Mouse (Mus musculus) hematopoietic stem cell, adult 5-6 weeks (primary cell): ENCODE data around the gene Hspa4l. TPM values are rescaled to one million over a fixed set of nuclear protein-coding genes. Genes with fewer than 3 reads are reported as not detected.
A peak's percentile ranks its signal among the peaks of the same experiment; 100 is the strongest.
"Not testable (repeated sequence)": the region's sequence is repeated elsewhere in the genome, so short reads cannot be mapped to it uniquely, and the experiment has no call there.

Source experiments
- ATAC-seq, 2 experiments: fragments of 125-278 bp in 1 of 2; replicated peaks in 1 of 2; 2 replicates each; pipeline ENCODE4 v1.8.0; 2016 to 2017; ENCODE audit warnings: inconsistent platforms in 2 of 2, mild to moderate bottlenecking in 2 of 2, moderate number of reproducible peaks in 2 of 2, low read depth in 1 of 2, moderate TSS enrichment in 1 of 2; ENCODE audit not compliant: low FRiP score in 2 of 2, poor library complexity in 2 of 2, severe bottlenecking in 2 of 2, insufficient read depth in 1 of 2, low TSS enrichment in 1 of 2
- total RNA-seq: library from RNA; stranded (forward); fragments of 172-1452, 232-1000 nt; gene quantifications from 2 replicates; pipeline ENCODE4 v1.2.3, GENCODE M21; 2017

Gene Hspa4l
- total RNA-seq, 1 experiment from 2014 or later: 49.2 TPM

- peak in 1 of 2 experiments; percentile 27; a peak in 3 of 4 replicates for ATAC-seq
Measured at GRCm38 (mm10) chr3:40800373-40800823, 56.1 kb downstream of the Hspa4l start.

GRCm38 (mm10) chr3:40806871-40807270 lies 62.6 kb downstream of the Hspa4l start:
- no peak for ATAC-seq

DNA sequence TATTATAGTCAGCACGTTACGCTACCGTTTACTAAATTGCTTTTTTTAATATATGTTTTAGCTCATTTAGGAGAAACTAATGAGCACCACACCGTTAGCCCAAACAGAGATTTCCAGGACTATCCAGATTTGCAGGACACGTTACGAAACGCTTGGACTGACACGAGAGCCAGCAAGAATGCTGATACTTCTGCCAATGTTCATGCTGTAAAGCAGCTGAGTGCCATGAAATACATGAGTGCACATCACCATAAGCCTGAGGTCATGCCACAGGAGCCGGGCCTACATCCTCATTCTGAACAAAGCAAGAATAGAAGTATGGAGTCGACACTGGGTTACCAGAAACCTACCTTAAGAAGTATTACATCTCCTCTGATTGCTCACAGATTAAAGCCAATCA lies 64.4 kb downstream of the Hspa4l start:
- no peak for ATAC-seq

DNA sequence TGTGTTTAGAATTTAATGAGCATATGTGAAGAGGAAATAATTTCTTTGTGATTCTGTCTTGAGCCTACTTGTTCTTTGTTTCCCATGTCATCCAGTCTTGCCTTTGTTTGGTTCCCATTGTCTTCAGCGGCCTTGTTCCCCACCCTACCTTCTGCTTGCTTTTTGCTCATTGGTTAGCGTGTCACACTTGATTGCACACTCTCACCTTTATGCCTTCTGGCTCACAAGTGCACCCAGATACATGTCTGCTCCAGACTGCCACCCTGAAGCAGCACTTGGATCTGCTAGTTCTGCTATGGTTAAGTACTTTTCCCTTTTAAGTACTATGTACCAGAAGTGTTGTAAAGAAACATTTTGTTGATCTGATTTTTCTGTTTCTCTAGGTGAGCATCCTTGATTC lies 65.6 kb downstream of the Hspa4l start:
- no peak for ATAC-seq

DNA sequence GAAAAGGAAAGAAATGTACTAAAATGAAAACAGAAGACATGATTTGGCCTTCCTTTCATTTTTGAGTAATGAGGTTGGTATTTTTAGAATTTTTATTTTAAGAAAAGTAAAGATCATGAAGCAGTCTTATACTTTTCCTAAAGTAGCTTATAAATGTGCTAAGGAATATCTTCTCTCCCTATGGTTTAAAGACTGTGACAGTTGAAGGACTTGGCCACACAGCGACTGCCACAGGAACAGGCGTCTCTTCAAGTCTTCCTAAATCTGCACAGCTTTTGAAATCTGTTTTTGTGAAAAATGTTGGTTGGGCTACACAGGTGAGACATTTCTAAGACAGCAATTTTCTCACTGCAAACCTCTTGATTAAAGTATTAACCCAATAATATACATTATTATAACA lies 69.0 kb downstream of the Hspa4l start:
- ATAC-seq: no peak

DNA sequence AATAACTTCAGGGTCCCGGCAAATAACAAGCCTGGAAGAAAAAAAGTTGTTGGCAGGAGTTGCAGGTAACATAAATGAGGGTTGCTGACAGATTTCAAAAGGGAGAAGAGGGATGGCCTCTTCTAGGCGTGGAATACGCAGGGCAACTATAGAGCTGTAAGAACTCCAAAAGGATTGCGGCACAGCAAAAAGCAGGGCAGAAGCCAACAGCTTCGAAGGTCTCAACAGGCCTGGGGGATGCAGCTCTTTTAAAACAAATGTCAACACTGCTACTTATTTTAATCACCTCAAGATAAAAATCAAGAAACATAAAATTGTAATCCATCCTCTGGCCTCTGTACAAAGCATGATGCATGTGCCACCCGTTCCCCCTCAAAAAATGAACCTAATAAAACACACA lies 101.2 kb downstream of the Hspa4l start:
- not testable (repeated sequence) for ATAC-seq

Other genes with a start within 250 kb of the Hspa4l start
- 3.9 and 4.5 TPM in 2 replicates for gene Intu, start 213.2 kb upstream of the Hspa4l start, total RNA-seq
- gene Slc25a31, start 35.6 kb upstream of the Hspa4l start, total RNA-seq: not detected in 2 replicates
- 59.2 and 60.2 TPM in 2 replicates for gene Plk4, start 55.5 kb downstream of the Hspa4l start, total RNA-seq
- 5.4 and 8.9 TPM in 2 replicates for gene Mfsd8, start 102.4 kb downstream of the Hspa4l start, total RNA-seq
- gene Abhd18, start 102.5 kb downstream of the Hspa4l start, total RNA-seq: 10.9 and 13.2 TPM in 2 replicates
- not detected in 2 replicates for gene 1700034I23Rik, start 158.0 kb downstream of the Hspa4l start, total RNA-seq
- 18.8 and 20.3 TPM in 2 replicates for gene Larp1b, start 205.3 kb downstream of the Hspa4l start, total RNA-seq